Mouse (Mus musculus): ENCODE measurements at regions not wholly inside any gene's neighbourhood (a gene's known extent, or its start where the extent isn't known, plus 50 kb on each side); places are given as distances from the start of the nearest gene placed in this dataset.

GRCm38 (mm10) chr14:103938201-103938600 lies 94.0 kb upstream of the Ednrb start:
- no peak overlapping the region for H3K27ac ChIP-seq (ENCODE audit: insufficient read depth, low read depth)
- H3K4me3 ChIP-seq (replicated peaks in 1 of 3; ENCODE audit: low read depth in 2 of 3, low read length in 2 of 3, poor library complexity in 1 of 3): no peak overlapping the region
- no peaks in the 10 kb centered on the region for H3K27me3 ChIP-seq (replicated peaks)
- H3K36me3 ChIP-seq (replicated peaks in 1 of 2; ENCODE audit: control insufficient read depth in 1 of 2, insufficient read depth in 1 of 2, low read length in 1 of 2): no peaks in the 10 kb centered on the region
- no peak overlapping the region for H3K9ac ChIP-seq (ENCODE audit: insufficient read depth, low read depth)
- H3K4me2 ChIP-seq (ENCODE audit: insufficient read depth, low read depth, poor library complexity, severe bottlenecking): no peak overlapping the region
- no peak for DNase-seq (ENCODE audit: extremely low read depth)
- no peaks in the 10 kb centered on the region for H3K79me2 ChIP-seq (replicated peaks; ENCODE audit: control insufficient read depth, extremely low read depth, insufficient read depth, poor library complexity, severe bottlenecking)
- H3K4me1 ChIP-seq (ENCODE audit: control insufficient read depth in 1 of 2, insufficient read depth in 2 of 2): no peaks in the 10 kb centered on the region
- dilution Hi-C loops (cut with MboI; ENCODE audit: extremely low pct_ligation_motif_present, extremely low pct_unique_long_range_greater_than_20kb, low sequenced_read_pairs) (no loop called here), in situ Hi-C loops (cut with MboI; ENCODE audit: low pct_ligation_motif_present, low pct_unique_long_range_greater_than_20kb, low sequenced_read_pairs) (no loop called here)
- no peak for TF ChIP-seq POLR2AphosphoS2 (IDR thresholded peaks at IDR 0.05; ENCODE audit: low read depth, low read length)
- TF ChIP-seq CTCF (conservative IDR thresholded peaks at IDR 0.05 in 1 of 2, IDR thresholded peaks at IDR 0.05 in 1 of 2; ENCODE audit: low read depth in 2 of 2, low read length in 2 of 2): no peak
- no peak for TF ChIP-seq JUND (conservative IDR thresholded peaks at IDR 0.05; ENCODE audit: low read depth, low read length)
- TF ChIP-seq NELFE (IDR thresholded peaks at IDR 0.05; ENCODE audit: low read depth, low read length): no peak
- no peak for TF ChIP-seq POLR2A (IDR thresholded peaks at IDR 0.05; ENCODE audit: low read depth, low read length)
- TF ChIP-seq MXI1 (IDR thresholded peaks at IDR 0.05; ENCODE audit: low read depth, low read length): no peak
- no peak for TF ChIP-seq ZMIZ1 (IDR thresholded peaks at IDR 0.05; ENCODE audit: low read depth, low read length)
- TF ChIP-seq KAT2A (IDR thresholded peaks at IDR 0.05; ENCODE audit: insufficient replicate concordance, low read length): no peak
- TF ChIP-seq E2F4 (IDR thresholded peaks at IDR 0.05; ENCODE audit: insufficient replicate concordance, low read depth, low read length): no peak
- TF ChIP-seq HCFC1 (IDR thresholded peaks at IDR 0.05; ENCODE audit: low read depth, low read length): no peak
- TF ChIP-seq TCF12 (IDR thresholded peaks at IDR 0.05; ENCODE audit: low read depth, low read length): no peak
- TF ChIP-seq SIN3A (IDR thresholded peaks at IDR 0.05; ENCODE audit: low read length): no peak
- no peak for TF ChIP-seq MEF2A (IDR thresholded peaks at IDR 0.05; ENCODE audit: borderline replicate concordance, low read depth, low read length)
- no peaks in the 10 kb centered on the region for H3K9me3 ChIP-seq (replicated peaks; ENCODE audit: low read length)

GRCm38 (mm10) chr14:103937700-103938099 lies 93.5 kb upstream of the Ednrb start:
- DNase-seq (ENCODE audit: extremely low read depth): no peak
- TF ChIP-seq ZC3H11A (IDR thresholded peaks at IDR 0.05; ENCODE audit: low read depth, low read length) (no peak), ZKSCAN1 (IDR thresholded peaks at IDR 0.05; ENCODE audit: borderline replicate concordance, low read depth, low read length) (no peak), CTCF (conservative IDR thresholded peaks at IDR 0.05 in 1 of 2, IDR thresholded peaks at IDR 0.05 in 1 of 2; ENCODE audit: low read depth in 2 of 2, low read length in 2 of 2) (no peak)
- dilution Hi-C loops (cut with MboI; ENCODE audit: extremely low pct_ligation_motif_present, extremely low pct_unique_long_range_greater_than_20kb, low sequenced_read_pairs) (no loop called here), in situ Hi-C loops (cut with MboI; ENCODE audit: low pct_ligation_motif_present, low pct_unique_long_range_greater_than_20kb, low sequenced_read_pairs) (no loop called here)
- H3K79me2 ChIP-seq (replicated peaks; ENCODE audit: control insufficient read depth, extremely low read depth, insufficient read depth, poor library complexity, severe bottlenecking): no peaks in the 10 kb centered on the region
- no peaks in the 10 kb centered on the region for H3K27me3 ChIP-seq (replicated peaks)
- H3K27ac ChIP-seq (ENCODE audit: insufficient read depth, low read depth): no peak overlapping the region
- no peaks in the 10 kb centered on the region for H3K9me3 ChIP-seq (replicated peaks; ENCODE audit: low read length)
- no peaks in the 10 kb centered on the region for H3K4me1 ChIP-seq (ENCODE audit: control insufficient read depth in 1 of 2, insufficient read depth in 2 of 2)
- no peaks in the 10 kb centered on the region for H3K36me3 ChIP-seq (replicated peaks in 1 of 2; ENCODE audit: control insufficient read depth in 1 of 2, insufficient read depth in 1 of 2, low read length in 1 of 2)
- H3K4me2 ChIP-seq (ENCODE audit: insufficient read depth, low read depth, poor library complexity, severe bottlenecking): no peak overlapping the region
- no peak overlapping the region for H3K4me3 ChIP-seq (replicated peaks in 1 of 3; ENCODE audit: low read depth in 2 of 3, low read length in 2 of 3, poor library complexity in 1 of 3)
- no peak overlapping the region for H3K9ac ChIP-seq (ENCODE audit: insufficient read depth, low read depth)

- dilution Hi-C loops (cut with MboI; ENCODE audit: extremely low pct_ligation_motif_present, extremely low pct_unique_long_range_greater_than_20kb, low sequenced_read_pairs) (no loop called here), in situ Hi-C loops (cut with MboI; ENCODE audit: low pct_ligation_motif_present, low pct_unique_long_range_greater_than_20kb, low sequenced_read_pairs) (no loop called here)
- Histone ChIP-seq H3K9ac (ENCODE audit: insufficient read depth, low read depth) (no peak overlapping the region), H3K4me1 (ENCODE audit: control insufficient read depth in 1 of 2, insufficient read depth in 2 of 2) (no peaks in the 10 kb centered on the region), H3K4me2 (ENCODE audit: insufficient read depth, low read depth, poor library complexity, severe bottlenecking) (no peak overlapping the region), H3K27me3 (replicated peaks) (no peaks in the 10 kb centered on the region), H3K9me3 (replicated peaks; ENCODE audit: low read length) (no peaks in the 10 kb centered on the region), H3K36me3 (replicated peaks in 1 of 2; ENCODE audit: control insufficient read depth in 1 of 2, insufficient read depth in 1 of 2, low read length in 1 of 2) (no peaks in the 10 kb centered on the region), H3K4me3 (replicated peaks in 1 of 3; ENCODE audit: low read depth in 2 of 3, low read length in 2 of 3, poor library complexity in 1 of 3) (no peak overlapping the region), H3K79me2 (replicated peaks; ENCODE audit: control insufficient read depth, extremely low read depth, insufficient read depth, poor library complexity, severe bottlenecking) (no peaks in the 10 kb centered on the region), H3K27ac (ENCODE audit: insufficient read depth, low read depth) (no peak overlapping the region)
- no peak for DNase-seq (ENCODE audit: extremely low read depth)
- TF ChIP-seq JUND (conservative IDR thresholded peaks at IDR 0.05; ENCODE audit: low read depth, low read length) (no peak), TBP (conservative IDR thresholded peaks at IDR 0.05; ENCODE audit: low read depth, low read length) (no peak), CHD2 (IDR thresholded peaks at IDR 0.05; ENCODE audit: low read length) (no peak), TCF12 (IDR thresholded peaks at IDR 0.05; ENCODE audit: low read depth, low read length) (no peak), PAX5 (IDR thresholded peaks at IDR 0.05; ENCODE audit: low read length) (no peak), UBTF (IDR thresholded peaks at IDR 0.05; ENCODE audit: low read depth, low read length) (no peak), POLR2A (IDR thresholded peaks at IDR 0.05; ENCODE audit: low read depth, low read length) (no peak), IRF4 (IDR thresholded peaks at IDR 0.05; ENCODE audit: low read depth, low read length) (no peak), MAZ (IDR thresholded peaks at IDR 0.05; ENCODE audit: low read depth, low read length) (no peak), RCOR1 (conservative IDR thresholded peaks at IDR 0.05; ENCODE audit: low read depth, low read length) (no peak)
These were observed 89.6 kb upstream of the Ednrb start for GRCm38 (mm10) chr14:103933813-103934212.

Data from CH12.LX (cell line).